Mouse (Mus musculus): Measurements from ENCODE around the gene Gm20696. TPM values are rescaled to one million over a fixed set of nuclear protein-coding genes. Genes with fewer than 3 reads are reported as not detected.
A peak's percentile ranks its signal among the peaks of the same experiment; 100 is the strongest.

The Gm20696 gene
- total RNA-seq, 4 experiments from 2014 or later: 0.72 to 1.3 (median 0.81) TPM

DNA sequence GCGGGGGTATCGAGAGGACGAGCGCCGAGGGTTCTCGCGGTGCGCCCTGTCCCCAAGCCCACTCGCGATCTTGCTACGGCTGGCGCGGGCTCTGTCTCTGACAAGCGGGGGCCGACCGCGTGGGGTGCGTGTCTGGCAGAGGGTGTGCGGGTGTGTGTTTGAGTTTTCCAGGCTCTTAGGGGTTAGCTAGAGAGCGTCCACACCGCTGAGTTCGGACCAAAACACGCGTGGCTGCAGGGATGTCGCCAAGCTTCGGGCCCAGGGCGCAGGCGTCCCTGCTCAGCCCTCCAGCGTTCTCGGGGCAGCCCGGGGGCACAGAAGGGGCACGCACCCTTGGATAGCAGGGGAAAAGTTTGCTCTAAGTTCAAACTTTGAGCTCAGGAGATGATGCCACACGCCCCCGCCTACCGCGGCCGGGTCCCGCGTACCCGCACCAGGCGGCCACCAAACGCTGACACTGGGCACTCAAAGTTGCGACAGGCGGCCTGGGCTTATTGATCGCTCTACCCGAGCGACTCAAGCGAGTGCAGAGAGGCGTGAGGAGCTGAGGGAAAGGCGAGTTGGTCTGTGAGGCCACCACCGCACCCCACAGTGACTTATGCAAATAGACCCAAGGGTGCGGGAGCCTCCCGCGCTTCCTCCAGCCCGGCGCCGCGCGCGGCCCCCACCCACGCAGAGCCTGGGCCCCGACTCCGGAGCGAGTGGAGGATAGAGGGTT lies 144.8 kb downstream of the Gm20696 start:
- DNase-seq (ENCODE audit: low spot score in 2 of 2): peak; percentile 18 to 32

- peak; percentile 25 to 54 for DNase-seq (ENCODE audit: low spot score in 2 of 2)
Observed at GRCm38 (mm10) chr6:99521038-99521640, 145.5 kb downstream of the Gm20696 start.

DNA sequence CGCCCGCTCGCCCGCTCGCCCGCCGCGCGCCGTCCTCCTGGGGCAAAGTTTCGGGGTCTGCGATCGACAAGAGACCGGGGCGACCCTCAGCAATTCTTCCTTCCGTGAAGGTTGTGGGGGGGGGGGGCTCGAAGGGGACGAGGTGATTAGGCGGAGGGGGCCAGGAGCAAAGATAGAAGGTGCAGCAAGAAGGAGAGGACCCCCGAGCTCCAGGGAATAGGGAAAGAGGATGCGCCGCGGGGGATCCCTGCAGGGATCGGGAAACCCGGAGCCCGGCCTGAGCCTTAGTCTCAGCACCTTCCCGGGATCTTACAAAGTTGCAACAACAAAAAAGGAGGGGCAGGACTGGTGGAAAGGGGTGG lies 145.9 kb downstream of the Gm20696 start:
- no peak for DNase-seq (ENCODE audit: low spot score in 2 of 2)

DNA sequence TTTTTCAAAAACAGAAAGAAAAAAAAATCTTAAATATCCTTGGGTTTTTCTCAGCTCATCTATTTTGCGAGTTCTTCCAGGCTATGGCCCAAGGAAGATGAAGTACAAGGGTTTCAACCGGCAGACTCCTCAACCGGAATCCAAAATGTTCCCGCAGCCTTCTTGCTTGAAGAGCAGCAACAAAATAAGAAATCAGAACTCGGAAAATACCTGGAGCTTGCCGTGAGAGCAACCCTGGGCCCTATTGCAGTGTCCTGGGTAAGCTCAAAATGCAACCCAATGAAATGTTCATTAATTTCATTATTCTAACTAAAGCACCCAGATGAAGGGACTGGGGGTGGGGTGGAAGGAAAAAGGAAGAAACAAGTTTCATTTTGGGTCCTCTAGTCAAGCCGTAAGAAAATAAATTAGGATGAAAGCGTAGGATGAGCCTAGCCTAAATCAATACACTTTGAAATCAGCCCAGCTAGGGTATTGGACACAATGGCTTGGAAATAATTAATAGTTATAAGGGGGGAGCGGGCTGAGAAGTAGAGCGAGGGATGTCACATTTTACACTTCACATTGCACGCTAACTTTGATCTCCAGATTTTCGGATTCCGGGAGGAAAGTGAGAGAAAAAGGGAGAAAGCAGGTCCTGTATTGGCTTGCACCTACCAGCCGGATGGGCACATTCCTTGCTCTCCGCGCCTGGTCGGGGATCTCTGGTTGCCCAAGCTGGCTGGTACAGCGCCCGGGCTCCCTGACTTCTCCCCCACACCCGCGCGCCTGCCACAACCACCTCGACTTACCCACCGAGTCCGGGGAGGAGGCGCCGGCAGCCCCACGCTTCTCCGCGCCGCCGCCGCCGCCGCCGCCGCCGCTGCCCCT lies 146.6 kb downstream of the Gm20696 start:
- peak; percentile 44 to 53 for DNase-seq (ENCODE audit: low spot score in 2 of 2)

GRCm38 (mm10) chr6:99519052-99519451 lies 147.5 kb downstream of the Gm20696 start:
- no peak for DNase-seq (ENCODE audit: low spot score in 2 of 2)

- DNase-seq (ENCODE audit: low spot score in 2 of 2): no peak
Observed at GRCm38 (mm10) chr6:99515667-99516199, 150.9 kb downstream of the Gm20696 start.

DNA sequence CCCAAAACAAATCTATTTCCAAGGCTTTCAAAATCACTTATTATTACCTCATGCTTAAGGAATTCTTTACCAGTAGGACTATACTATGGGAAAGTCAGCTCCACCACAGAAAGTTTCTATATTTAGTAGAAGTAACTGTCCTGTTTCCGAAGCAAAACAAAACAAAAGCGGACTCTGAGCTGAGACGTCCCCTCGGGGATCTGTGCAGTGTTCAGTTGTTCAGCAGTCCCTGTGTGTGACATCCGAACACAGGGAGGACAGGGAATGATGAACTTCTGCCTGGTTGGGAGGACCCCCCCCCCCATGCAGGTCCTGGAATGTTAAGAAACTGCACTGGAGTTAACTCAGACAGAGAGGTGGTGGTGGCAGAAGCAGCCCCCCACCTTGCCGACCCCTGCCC lies 154.7 kb downstream of the Gm20696 start:
- no peak for DNase-seq (ENCODE audit: low spot score in 2 of 2)

GRCm38 (mm10) chr6:99509189-99509592 lies 157.4 kb downstream of the Gm20696 start:
- DNase-seq (ENCODE audit: low spot score in 2 of 2): peak in 1 of 2 experiments; percentile 26

DNA sequence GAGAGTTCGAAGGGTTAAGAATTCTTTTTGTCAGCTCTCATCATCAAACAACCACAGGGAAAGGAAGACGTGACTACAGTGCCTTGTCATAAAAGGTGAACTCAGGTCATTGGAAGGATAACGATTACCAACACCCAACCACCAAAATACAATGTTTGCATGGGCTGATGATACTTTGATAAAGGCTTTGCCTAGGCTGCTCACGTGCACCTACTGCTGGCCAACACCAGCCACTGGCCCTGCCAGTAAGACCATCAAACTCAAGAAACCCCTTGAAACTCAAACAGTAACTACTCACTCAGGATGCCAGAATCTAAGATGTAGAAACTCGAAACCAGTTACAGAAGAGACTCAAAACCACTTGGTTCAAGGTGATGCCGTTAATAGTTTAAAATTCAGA lies 159.8 kb downstream of the Gm20696 start:
- no peak for DNase-seq (ENCODE audit: low spot score in 2 of 2)

- DNase-seq (ENCODE audit: low spot score in 2 of 2): no peak
Observed at GRCm38 (mm10) chr6:99503741-99504140, 162.9 kb downstream of the Gm20696 start.

DNA sequence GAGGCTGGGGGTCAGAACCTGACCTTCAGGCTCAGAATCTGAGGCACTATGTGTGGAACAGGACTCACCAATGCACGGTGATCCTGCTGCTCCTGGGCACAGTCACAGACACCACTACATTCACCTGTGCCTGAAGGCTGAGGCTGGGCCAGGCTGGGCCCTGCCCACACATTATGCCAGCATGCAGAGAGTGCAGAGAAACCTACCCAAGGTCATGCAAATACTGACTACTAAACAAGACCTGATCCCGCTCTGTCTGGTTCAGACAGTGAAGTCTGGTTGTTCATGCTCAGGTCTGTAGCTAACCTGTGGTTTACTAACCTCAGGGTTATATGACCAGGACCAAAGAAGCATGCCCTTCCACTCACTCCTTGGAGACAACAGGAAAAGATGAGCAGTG lies 163.9 kb downstream of the Gm20696 start:
- no peak for DNase-seq (ENCODE audit: low spot score in 2 of 2)

DNA sequence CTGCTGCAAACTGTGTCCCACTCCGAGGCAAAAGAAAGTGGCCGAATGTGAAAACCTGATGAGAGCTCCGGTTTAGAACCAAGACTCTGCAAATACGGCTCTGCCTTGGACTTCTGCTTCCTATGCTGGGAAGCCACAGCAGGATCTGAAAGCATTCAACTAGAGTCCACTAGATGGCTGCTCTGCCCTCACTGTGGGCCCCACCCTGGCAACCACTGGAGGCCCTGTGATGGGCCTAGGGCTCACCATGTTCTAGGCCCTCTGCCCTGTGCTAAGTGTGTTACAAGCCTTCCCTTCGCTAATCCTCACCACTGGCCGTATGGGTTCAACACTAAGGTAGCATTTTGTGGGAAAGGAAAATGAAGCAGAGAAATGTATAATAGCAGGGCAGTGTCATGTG lies 164.3 kb downstream of the Gm20696 start:
- DNase-seq (ENCODE audit: low spot score in 2 of 2): no peak

DNA sequence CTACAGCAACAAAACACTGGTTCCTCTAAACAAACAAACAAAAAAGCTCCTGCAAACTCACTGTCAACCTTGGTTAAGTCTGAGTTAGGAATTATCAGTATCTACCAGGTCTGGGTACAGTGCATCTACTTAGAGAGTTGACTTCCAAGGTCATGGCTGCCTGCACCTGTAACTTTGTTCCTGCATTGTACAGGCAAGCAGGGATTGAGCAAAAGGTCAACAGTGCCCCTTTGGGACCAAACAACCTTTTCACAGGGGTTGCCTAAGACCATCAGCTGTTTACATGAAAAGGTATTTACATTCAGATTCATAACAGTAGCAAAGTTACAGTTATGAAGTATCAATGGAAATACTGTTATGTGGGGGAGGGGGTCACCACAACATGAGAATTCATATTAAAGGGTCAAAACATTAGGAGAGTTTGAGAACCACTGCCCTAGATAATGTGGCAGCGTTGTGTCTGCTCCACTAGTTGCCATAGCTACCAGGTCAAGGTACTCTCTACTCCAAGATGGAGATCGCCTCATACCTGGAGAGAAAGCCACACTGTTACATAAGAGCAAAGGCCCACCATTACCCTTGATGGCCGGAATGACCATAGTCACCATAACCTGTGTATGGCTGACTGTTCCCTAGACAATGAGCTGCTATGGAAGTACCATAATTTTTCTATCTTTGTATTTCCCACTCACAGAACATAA lies 165.9 kb downstream of the Gm20696 start:
- DNase-seq (ENCODE audit: low spot score in 2 of 2): no peak

DNA sequence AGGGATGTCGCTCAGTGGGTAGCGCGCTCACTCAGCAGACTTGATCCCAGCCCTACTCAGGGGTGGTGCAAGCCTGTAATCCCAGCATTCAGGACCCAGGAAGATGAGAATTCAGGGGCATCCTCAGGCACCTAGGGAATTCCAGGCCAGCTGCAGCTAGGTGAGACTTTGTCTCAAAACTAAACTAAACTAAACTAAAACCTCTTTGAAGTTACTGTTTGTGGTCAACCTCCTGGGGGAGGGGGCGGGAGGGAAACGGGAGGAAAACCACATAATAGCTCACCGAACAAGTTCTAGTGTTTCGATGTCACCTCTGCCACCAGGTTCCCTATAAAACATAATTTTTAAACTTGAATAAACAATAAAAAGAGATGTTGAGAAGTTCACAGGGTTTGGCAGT lies 168.5 kb downstream of the Gm20696 start:
- no peak for DNase-seq (ENCODE audit: low spot score in 2 of 2)

DNA sequence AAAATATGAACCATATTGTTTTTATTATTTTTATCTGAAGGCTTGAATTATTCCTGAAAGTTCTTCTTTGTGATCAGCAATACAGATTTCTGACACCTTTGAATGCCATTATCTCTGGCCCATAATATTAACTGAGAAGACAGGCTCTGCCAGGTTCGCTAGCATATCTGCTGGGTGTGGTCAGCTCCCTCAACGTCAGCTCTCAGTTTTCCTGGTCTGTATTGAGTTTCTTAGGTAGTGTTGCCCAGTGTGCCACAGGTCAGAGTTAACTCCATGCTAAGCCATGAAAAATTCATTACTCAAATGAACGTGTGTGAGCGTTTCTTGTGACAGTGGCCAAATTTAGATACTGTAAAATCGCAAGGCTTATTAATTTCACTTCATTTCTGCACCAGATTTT lies 170.5 kb downstream of the Gm20696 start:
- no peak for DNase-seq (ENCODE audit: low spot score in 2 of 2)

DNA sequence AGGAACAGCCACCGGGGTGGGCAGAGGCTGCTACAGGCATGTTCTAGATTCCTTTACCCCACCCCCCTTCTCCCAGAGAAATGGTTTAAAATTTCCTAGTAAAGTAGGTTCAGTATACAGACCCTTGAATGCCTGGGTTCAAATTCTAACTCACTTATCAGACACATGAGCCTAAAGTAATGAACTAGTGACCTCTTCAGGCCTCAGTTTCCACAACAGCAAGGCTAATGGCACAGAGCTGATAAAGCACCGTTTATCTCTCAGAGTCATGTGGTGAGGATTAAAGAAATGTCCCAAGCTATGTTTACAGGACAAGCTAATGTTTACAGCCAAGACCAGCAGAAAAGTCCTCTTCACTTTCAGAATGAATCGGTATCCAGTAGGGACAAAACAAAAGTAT lies 173.7 kb downstream of the Gm20696 start:
- DNase-seq (ENCODE audit: low spot score in 2 of 2): no peak

DNA sequence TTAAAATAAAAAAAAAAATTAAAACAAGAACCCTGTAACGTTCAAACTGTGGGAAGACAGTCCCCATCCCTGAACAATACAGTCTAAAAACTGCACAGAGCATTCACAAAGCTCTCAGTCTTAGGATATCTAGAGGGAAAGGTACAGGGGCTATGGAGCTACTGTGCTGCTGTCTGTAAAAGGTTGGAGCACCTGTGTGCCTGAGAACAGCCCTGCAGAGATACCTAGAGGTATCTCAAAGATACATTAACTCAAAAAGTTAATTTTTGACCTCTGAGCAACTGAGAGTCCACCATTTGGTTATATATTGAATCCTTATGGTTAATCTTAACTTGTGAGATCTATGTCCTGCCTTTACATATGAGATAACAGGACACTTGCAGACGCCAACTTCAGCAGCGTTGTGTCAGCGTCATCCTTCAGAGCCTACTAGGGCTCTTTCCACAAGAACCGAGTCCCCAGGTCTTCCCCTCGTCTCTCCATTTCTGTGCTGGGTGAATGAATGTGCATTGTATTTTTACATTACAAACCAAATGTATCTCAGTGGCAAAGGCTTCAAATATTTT lies 174.5 kb downstream of the Gm20696 start:
- DNase-seq (ENCODE audit: low spot score in 2 of 2): no peak

GRCm38 (mm10) chr6:99491146-99491545 lies 175.5 kb downstream of the Gm20696 start:
- peak in 1 of 2 experiments; percentile 13 for DNase-seq (ENCODE audit: low spot score in 2 of 2)

GRCm38 (mm10) chr6:99489900-99490648 lies 176.5 kb downstream of the Gm20696 start:
- no peak for DNase-seq (ENCODE audit: low spot score in 2 of 2)

DNA sequence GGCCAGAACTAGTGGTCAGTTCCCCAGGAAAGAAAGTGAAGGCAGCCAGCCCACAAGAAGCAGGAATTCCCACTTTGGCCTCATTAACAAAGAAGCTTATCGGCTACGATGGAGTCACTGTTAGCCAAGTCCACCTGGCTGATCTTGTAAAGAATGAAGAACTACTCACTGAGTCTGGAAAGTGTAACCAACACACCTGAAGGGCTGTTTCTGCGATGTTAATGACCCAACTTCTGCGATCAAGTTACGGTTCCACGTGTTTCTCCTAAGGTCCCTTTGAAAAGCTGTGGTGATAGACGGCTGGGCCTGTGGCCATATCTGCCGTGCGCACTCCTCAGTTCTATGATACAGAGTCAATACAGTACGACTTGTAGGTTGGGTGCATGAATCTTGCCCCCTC lies 177.2 kb downstream of the Gm20696 start:
- no peak for DNase-seq (ENCODE audit: low spot score in 2 of 2)

Data from gastrocnemius, adult 8-10 months (tissue).